Mouse (Mus musculus): Measurements from ENCODE around the gene Rgs6.

GRCm38 (mm10) chr12:83165058-83165457 lies 577.0 kb downstream of the Rgs6 start:
- TF ChIP-seq FLI1 (IDR thresholded peaks at IDR 0.05; ENCODE audit: low read length) (no peak), GATA1 (IDR thresholded peaks at IDR 0.05; ENCODE audit: borderline replicate concordance, low read length) (no peak)

All from megakaryocyte, embryonic 14.5 days (primary cell).